8 mouse cellular contexts compared by ENCODE assay signal in genomic region chr15:30171493-30172195, GRCm38 (mm10). TPM values are rescaled to one million over a fixed set of nuclear protein-coding genes. Genes with fewer than 3 reads are reported as not detected.
DNase-seq lines count a peak whose midpoint lies in the region; ATAC-seq and TF ChIP-seq lines count a peak whose summit lies in the region.

No protein-coding gene starts in this region.

- H3K27ac ChIP-seq in testis, adult 2 months (ENCODE audit: control insufficient read depth, insufficient read depth, low read depth, low read length): no peak overlapping the region
- no peak overlapping the region for H3K27ac ChIP-seq in liver, embryonic 15.5 days (replicated peaks)
- H3K27ac ChIP-seq in gastrocnemius, adult 2 months: no peak overlapping the region

- peak; percentile 24 for DNase-seq in cerebellum, adult 8-10 months
- no peak for DNase-seq in cerebellum, adult 11 months
- no peak for DNase-seq in testis, postnatal 10 days (ENCODE audit: low spot score)
- DNase-seq in urinary bladder, adult 18-20 months (ENCODE audit: low spot score in 2 of 2): no peak
- no peak for DNase-seq in gastrocnemius, adult 2 months

- TF ChIP-seq POLR2A in testis, adult 2 months (IDR thresholded peaks at IDR 0.05; ENCODE audit: control insufficient read depth, low read depth, low read length): no peak

- whole genome bisulfite sequencing in liver, embryonic 15.5 days (ENCODE audit: insufficient replicate concordance): 21% methylated on average over 11 of the region's 11 CpGs

- no peaks in the 10 kb centered on the region for H3K27me3 ChIP-seq in testis, adult 2 months (ENCODE audit: control insufficient read depth, insufficient read depth, low read length)
- peaks cover 53% of the 10 kb centered on the region for H3K27me3 ChIP-seq in liver, embryonic 15.5 days

- intact Hi-C loops in gastrocnemius, adult 2 months (cut with DNase I): no loop called here

- no peaks in the 10 kb centered on the region for H3K9me3 ChIP-seq in liver, embryonic 15.5 days (replicated peaks)

- TF ChIP-seq CTCF in testis, adult 2 months (IDR thresholded peaks at IDR 0.05; ENCODE audit: control insufficient read depth, insufficient read depth, insufficient replicate concordance, low read depth, low read length): no peak
- no peak for TF ChIP-seq CTCF in gastrocnemius, adult 2 months (IDR thresholded peaks at IDR 0.05)

- H3K4me3 ChIP-seq in testis, adult 2 months (ENCODE audit: control insufficient read depth, low read depth, low read length): peak overlapping the region; percentile 88
- H3K4me3 ChIP-seq in liver, embryonic 15.5 days (replicated peaks): no peak overlapping the region; the same call in 1 of the 2 replicates
- no peak overlapping the region; the same call in 1 of the 2 replicates for H3K4me3 ChIP-seq in gastrocnemius, adult 2 months

- H3K36me3 ChIP-seq in testis, adult 2 months (ENCODE audit: control insufficient read depth, insufficient read depth, low read length): no peaks in the 10 kb centered on the region
- H3K36me3 ChIP-seq in liver, embryonic 15.5 days (replicated peaks): no peaks in the 10 kb centered on the region

- H3K4me2 ChIP-seq in liver, embryonic 15.5 days: peak overlapping the region; percentile 64; the same call in 1 of the 2 replicates

- no peak for ATAC-seq in liver, embryonic 15.5 days (ENCODE audit: insufficient read depth)
- ATAC-seq in activated CD4-positive, CD25-positive, alpha-beta regulatory T cell, adult 4 months: no peak

- peaks cover 14% of the 10 kb centered on the region for H3K4me1 ChIP-seq in testis, adult 2 months (ENCODE audit: control insufficient read depth, insufficient read depth, low read length)
- no peaks in the 10 kb centered on the region for H3K4me1 ChIP-seq in liver, embryonic 15.5 days (replicated peaks)

- no peak overlapping the region for H3K9ac ChIP-seq in liver, embryonic 15.5 days

RNA-seq across cellular contexts. Expression of gene Ctnnd2, which starts 0.7 kb away (rescaled TPM):
- polyA plus RNA-seq in testis, adult 2 months (2012; rRNA removed): 3.8 and 5.8 TPM in 2 replicates
- polyA plus RNA-seq in liver, embryonic 15.5 days (2015; fragmentation: Nextera tagmentation; extraction: Ambion mirVana): 0.16 and 0.17 TPM in 2 replicates
- polyA plus RNA-seq in activated CD4-positive, CD25-positive, alpha-beta regulatory T cell, adult 4 months (2017; shearing (Covaris generic)): under 1 TPM in 1 of 2 experiments, not detected in 1; 0.71 TPM
- total RNA-seq in gastrocnemius, adult 2 months (2021): not detected
